Mouse (Mus musculus) kidney, postnatal 10 days (tissue): ENCODE data around the gene Shank2.

Experiments
- DNase-seq: peaks from one replicate; pipeline ENCODE4 v3.0.0; 2021; ENCODE audit warnings: mixed read lengths

Shank2 gene

DNA sequence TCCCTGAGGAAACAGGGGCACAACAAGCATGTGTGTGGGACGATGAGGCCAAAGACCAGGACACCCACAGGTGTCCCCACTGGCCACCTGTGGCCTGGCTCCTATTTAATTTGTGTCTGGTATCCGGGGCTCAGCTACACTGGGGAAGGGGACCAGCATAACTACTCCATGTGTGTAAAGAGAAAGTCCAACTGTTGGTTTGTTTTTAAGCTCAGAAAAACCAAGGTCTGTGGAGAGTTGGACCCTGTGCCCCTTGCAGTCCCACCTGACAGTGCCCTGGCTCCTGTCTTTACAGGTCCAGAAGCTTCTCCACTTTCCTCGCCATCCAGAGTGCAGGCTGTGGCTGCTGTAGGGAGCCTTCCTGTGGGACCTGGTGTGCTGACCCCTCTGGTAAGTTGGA lies at the start of gene Shank2:
Gene Shank2, plus strand, starts transcription at position 301 of the 400 bp plus-strand sequence.
- no peak for DNase-seq

- no peak for DNase-seq
Measured at GRCm38 (mm10) chr7:143952130-143952529, 49.6 kb upstream of the Shank2 start.

- peak; percentile 78 for DNase-seq
Measured at GRCm38 (mm10) chr7:143956575-143957295, 45.0 kb upstream of the Shank2 start.

GRCm38 (mm10) chr7:143958030-143958565 lies 43.6 kb upstream of the Shank2 start:
- peak; percentile 56 for DNase-seq

- DNase-seq = no peak
Measured at GRCm38 (mm10) chr7:143963813-143964212, 37.9 kb upstream of the Shank2 start.

GRCm38 (mm10) chr7:143966621-143967020 lies 35.1 kb upstream of the Shank2 start:
- no peak for DNase-seq

DNA sequence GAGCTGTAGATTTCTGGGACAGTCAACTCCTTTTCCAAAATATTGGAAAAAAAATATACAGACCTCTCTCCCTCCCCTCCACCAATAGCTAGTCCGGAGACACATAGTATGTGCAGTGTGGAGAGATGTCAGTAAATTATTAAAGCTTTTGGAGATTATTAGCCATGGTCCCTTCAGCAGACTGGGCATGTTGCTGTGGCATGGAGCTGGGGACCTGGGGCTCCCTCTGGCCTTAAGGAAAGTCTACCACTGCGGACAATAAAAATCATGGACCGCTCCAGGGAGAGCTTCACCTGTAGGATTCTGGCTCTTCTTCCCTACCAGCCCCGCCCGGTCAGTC lies 24.3 kb upstream of the Shank2 start:
- no peak for DNase-seq

- DNase-seq = peak; percentile 73
Measured at GRCm38 (mm10) chr7:143977831-143978682, 23.7 kb upstream of the Shank2 start.

- peak; percentile 90 for DNase-seq
Measured at GRCm38 (mm10) chr7:143978741-143979371, 22.9 kb upstream of the Shank2 start.

DNA sequence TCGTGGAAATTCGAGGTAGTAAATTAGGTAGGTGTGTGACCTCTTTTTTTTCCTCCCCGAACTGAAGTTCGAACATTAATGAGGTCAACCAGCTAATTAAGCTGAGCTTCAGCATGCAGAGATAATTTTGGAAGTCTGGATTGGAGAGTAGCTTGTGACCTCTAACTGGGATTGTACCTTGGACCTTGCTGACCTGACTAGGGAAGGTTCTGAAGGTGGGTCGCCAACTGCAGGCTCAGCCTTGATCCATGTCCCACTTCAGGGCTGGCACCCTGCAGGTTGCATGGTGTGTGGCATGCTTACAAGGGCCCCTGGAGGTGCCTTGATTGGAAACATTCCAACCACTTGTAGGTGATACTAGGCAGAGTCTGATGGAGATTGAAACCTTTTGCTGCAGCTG lies 21.7 kb upstream of the Shank2 start:
- peak; percentile 19 for DNase-seq

- DNase-seq = peak; percentile 49
Measured at GRCm38 (mm10) chr7:143986281-143986680, 15.4 kb upstream of the Shank2 start.

DNA sequence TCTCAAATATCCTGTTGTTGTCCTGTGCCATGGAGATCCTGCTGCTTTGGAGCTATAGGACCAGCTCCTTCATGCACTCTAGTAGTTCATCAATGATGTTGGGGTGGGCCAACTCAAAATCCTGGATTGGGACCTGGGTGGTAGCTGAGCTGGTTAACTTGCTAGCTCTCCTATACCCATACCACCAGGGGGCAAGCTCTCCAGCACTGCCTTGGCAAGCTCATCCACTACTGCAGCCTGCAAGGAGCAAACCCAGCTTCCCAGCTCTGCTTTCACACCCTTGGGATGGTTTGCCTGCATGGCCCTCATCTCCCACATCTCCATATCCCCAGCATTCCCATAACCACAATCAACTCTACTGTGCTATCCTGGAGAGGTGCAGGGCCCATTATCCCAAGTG lies 10.6 kb upstream of the Shank2 start:
- DNase-seq = no peak

GRCm38 (mm10) chr7:143999073-143999472 lies 2.7 kb upstream of the Shank2 start:
- no peak for DNase-seq

DNA sequence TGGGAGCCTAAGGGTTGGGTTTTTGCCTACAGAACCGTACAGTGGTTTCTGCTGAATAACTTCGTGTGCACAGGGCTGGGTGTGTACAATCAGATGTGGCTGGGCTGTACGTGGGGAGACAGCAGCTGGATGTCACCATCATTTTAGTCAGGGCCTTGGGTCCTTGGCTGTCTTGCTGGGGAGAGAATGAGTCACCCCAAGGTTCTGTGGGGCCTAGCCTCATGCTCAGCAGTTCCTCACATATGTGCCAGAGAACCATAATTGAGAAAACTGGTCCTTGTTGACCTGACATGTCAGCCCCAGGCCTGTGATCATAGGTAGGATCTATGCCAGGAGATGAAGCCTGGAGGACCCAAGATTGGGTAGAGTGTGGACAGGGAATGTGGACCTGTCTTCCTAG lies 1.7 kb downstream of the Shank2 start:
- no peak for DNase-seq

DNA sequence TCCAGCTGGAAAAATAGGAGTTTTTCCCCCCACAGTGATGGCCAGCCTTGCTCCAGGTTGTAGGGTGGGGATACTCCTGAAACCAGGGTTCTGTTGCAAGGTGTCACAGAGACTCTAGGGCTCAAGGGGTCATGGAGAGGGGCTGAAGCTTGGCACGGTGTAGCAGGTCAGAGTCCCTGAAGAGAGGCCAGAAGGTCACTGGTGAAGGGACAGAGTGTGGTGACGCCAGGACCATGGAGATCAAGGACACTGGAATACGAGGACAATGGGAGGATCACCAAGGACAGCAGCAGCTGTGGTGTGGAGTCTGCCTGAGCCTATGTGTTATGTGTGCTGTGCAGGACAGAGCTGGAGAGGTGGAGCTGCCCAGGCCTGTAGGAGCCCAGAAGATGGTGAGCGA lies 6.4 kb downstream of the Shank2 start:
- DNase-seq = no peak

DNA sequence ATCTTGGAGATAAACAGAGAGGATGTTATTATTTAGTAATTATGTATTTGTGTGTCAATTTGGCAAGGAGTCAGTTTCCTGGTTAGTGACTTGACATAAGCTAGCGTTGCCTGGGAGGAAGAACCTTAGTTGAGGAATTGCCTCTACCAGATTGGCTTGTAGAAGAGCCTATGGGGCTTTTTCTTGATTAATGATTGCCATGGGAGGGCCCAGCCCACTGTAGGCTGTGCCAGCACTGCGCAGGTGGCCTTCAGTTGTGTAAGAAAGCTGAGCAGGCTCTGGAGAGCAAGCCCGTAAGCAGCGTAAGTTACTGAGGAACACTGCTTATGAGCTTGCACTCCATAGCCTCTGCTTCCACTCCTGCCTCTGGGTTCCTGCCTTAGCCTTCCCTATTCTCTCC lies 7.3 kb downstream of the Shank2 start:
- peak; percentile 74 for DNase-seq

DNA sequence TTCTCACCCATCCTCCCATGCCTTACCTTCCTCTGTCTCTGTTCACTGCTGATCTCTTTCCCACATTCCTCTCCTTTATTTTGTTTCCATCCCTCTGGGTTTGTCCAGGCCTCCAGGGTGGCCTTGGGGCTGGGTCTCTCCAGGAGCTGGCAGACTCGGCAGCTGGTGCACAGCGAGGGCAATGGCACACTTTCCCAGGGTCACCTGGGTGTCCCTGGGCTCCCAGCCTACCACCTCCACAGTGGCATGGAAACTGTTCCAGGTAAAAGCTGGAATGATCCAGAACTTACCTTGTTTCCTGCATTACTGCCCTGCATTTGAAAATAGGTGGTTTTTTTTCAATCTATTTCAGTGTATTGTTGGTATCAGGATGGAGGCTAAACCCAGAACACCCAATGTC lies 12.8 kb downstream of the Shank2 start:
- no peak for DNase-seq

DNA sequence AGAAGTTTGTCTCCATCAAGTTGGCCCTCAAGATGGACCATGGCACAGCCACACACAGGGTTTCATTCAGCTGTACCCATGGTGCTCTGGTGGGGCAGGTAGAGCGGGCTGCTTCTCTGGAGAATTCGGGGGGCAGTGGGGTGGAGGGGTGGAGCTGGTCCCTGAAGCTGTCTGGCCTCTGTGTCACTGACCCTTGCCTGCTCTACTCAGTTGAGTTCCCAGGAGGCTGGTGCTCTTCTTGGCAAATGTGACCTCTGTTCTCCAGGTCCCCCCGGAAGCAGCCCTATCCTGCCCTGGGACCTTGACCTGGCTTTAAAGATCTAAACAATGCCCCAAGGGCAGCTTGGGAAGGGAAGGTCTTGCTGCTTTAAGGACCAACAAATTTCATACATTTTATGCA lies 20.1 kb downstream of the Shank2 start:
- DNase-seq = peak; percentile 33

GRCm38 (mm10) chr7:144022682-144023081 lies 21.0 kb downstream of the Shank2 start:
- DNase-seq = peak; percentile 77

GRCm38 (mm10) chr7:144023561-144023960 lies 21.8 kb downstream of the Shank2 start:
- peak; percentile 19 for DNase-seq

DNA sequence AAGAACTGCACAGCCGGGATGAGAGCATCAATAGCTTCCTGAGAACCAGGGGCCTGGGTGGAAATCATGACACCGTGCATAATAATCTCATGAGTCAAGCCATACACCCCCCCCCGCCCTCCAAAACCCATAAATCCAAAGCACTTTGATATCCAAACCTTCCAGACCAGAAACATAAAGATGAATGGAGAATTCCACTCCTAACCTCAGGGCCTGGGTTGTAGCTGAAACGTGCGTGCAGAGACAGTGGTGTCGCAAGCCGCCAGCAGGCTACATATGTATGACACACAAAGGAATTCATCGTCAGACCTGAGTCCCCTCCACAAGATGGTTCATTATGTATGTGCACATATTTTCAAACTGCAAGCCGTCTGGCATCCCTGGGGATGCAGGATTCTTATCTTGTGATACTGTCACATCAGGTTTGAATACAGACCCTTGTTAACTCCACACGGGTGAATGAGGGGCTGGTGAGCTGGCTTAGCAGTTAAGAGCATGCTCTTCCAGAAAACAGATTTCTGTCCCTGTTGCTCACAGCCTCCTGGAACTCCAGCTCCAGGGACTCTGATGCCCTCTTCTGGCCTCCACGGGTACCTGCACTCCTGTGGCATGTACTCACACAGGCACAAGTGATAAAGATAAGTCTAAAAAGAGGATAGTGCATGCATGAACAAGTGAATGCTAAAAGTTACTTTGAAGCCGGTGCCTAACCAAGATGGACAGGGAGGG lies 24.5 kb downstream of the Shank2 start:
- no peak for DNase-seq

- DNase-seq = peak; percentile 32
Measured at GRCm38 (mm10) chr7:144029246-144029645, 27.5 kb downstream of the Shank2 start.

GRCm38 (mm10) chr7:144030796-144031195 lies 29.1 kb downstream of the Shank2 start:
- peak; percentile 36 for DNase-seq
